Mouse (Mus musculus) kidney, postnatal 10 days (tissue): Measurements from ENCODE around the gene 1700012P22Rik.
A peak's percentile ranks its signal among the peaks of the same experiment; 100 is the strongest.

ENCODE experiments used
- DNase-seq: peaks from one replicate; pipeline ENCODE4 v3.0.0; 2021; ENCODE audit warnings: mixed read lengths

Gene 1700012P22Rik

GRCm38 (mm10) chr4:144438672-144439071 lies at the start of gene 1700012P22Rik:
Gene 1700012P22Rik, minus strand, starts transcription at chr4:144438772.
- no peak for DNase-seq

GRCm38 (mm10) chr4:144468091-144468490 lies 29.5 kb upstream of the 1700012P22Rik start:
- DNase-seq: no peak

GRCm38 (mm10) chr4:144465206-144465605 lies 26.6 kb upstream of the 1700012P22Rik start:
- no peak for DNase-seq

GRCm38 (mm10) chr4:144463656-144464055 lies 25.1 kb upstream of the 1700012P22Rik start, which contains the start of gene Aadacl3:
Gene Aadacl3, minus strand, starts transcription at chr4:144463756.
- DNase-seq: no peak

- no peak for DNase-seq
Observed at GRCm38 (mm10) chr4:144453217-144453616, 14.6 kb upstream of the 1700012P22Rik start, which contains the start of gene Gm9944. Gene Gm9944, minus strand, starts transcription at chr4:144453317.

GRCm38 (mm10) chr4:144448546-144448945 lies 10.0 kb upstream of the 1700012P22Rik start:
- no peak for DNase-seq

GRCm38 (mm10) chr4:144441582-144441981 lies 3.0 kb upstream of the 1700012P22Rik start:
- no peak for DNase-seq

- no peak for DNase-seq
Observed at GRCm38 (mm10) chr4:144441095-144441494, 2.5 kb upstream of the 1700012P22Rik start.

- DNase-seq: no peak
Observed at GRCm38 (mm10) chr4:144433216-144433615, 5.4 kb downstream of the 1700012P22Rik start.

- no peak for DNase-seq
Observed at GRCm38 (mm10) chr4:144430723-144431122, 7.8 kb downstream of the 1700012P22Rik start.

GRCm38 (mm10) chr4:144428868-144429267 lies 9.7 kb downstream of the 1700012P22Rik start:
- DNase-seq: peak; percentile 41

GRCm38 (mm10) chr4:144424590-144424989 lies 14.0 kb downstream of the 1700012P22Rik start:
- DNase-seq: no peak

- no peak for DNase-seq
Observed at GRCm38 (mm10) chr4:144420644-144421043, 17.9 kb downstream of the 1700012P22Rik start.

GRCm38 (mm10) chr4:144408290-144408689 lies 30.3 kb downstream of the 1700012P22Rik start, which contains the start of gene Pramef12:
Gene Pramef12, minus strand, starts transcription at chr4:144408464.
- DNase-seq: no peak

- DNase-seq: no peak
Observed at GRCm38 (mm10) chr4:144406261-144406660, 32.3 kb downstream of the 1700012P22Rik start.

GRCm38 (mm10) chr4:144404456-144405086 lies 34.0 kb downstream of the 1700012P22Rik start:
- peak; percentile 60 for DNase-seq

GRCm38 (mm10) chr4:144402712-144403111 lies 35.9 kb downstream of the 1700012P22Rik start:
- DNase-seq: no peak

GRCm38 (mm10) chr4:144396316-144396715 lies 42.3 kb downstream of the 1700012P22Rik start:
- no peak for DNase-seq

GRCm38 (mm10) chr4:144377911-144378310 lies 60.7 kb downstream of the 1700012P22Rik start, which contains the start of gene Pramef20:
Gene Pramef20, minus strand, starts transcription at chr4:144377933.
- DNase-seq: no peak
